Mouse (Mus musculus) hindbrain, embryonic 15.5 days (tissue): ENCODE measurements at regions not wholly inside any gene's neighbourhood (a gene's known extent, or its start where the extent isn't known, plus 50 kb on each side); places are given as distances from the start of the nearest gene placed in this dataset.

Experiments used
- ATAC-seq: fragments of 200-750 bp; cut with Nextera tagmentation; 2 replicates; pipeline ENCODE4 v1.8.0; 2017; ENCODE audit warnings: low read depth, moderate number of reproducible peaks, moderate TSS enrichment; ENCODE audit not compliant: low FRiP score
- H3K27ac ChIP-seq: fragments of 300-500 bp; sonication (generic); replicated peaks from 2 replicates; pipeline ENCODE4 v1.5.1; 2015; ENCODE audit warnings: mild to moderate bottlenecking, inconsistent platforms
- H3K27me3 ChIP-seq: fragments of 300-500 bp; sonication (generic); 2 replicates; pipeline ENCODE4 v1.6.1; 2015; ENCODE audit warnings: control low read depth, inconsistent platforms
- H3K36me3 ChIP-seq: fragments of 300-500 bp; sonication (generic); 2 replicates; pipeline ENCODE4 v1.6.1; 2015; ENCODE audit warnings: control low read depth, inconsistent platforms
- H3K4me1 ChIP-seq: fragments of 300-500 bp; sonication (generic); replicated peaks from 2 replicates; pipeline ENCODE4 v1.6.1; 2015; ENCODE audit warnings: control low read depth, inconsistent platforms
- H3K4me2 ChIP-seq: fragments of 300-500 bp; sonication (generic); 2 replicates; pipeline ENCODE4 v1.6.1; 2015; ENCODE audit warnings: moderate library complexity, mild to moderate bottlenecking, inconsistent platforms
- H3K4me3 ChIP-seq: fragments of 300-500 bp; sonication (generic); 2 replicates; pipeline ENCODE4 v1.5.1; 2015; ENCODE audit warnings: mild to moderate bottlenecking, inconsistent platforms
- H3K9ac ChIP-seq: fragments of 300-500 bp; sonication (generic); 2 replicates; pipeline ENCODE4 v1.6.1; 2015; ENCODE audit warnings: inconsistent platforms
- H3K9me3 ChIP-seq: fragments of 300-500 bp; sonication (generic); 2 replicates; pipeline ENCODE4 v1.6.1; 2016; ENCODE audit warnings: control low read depth, inconsistent platforms
- WGBS: fragments of 180-500 bp; shearing (Covaris S2); methylation state at CpG from one replicate; pipeline ENCODE4 v1.1.7; 2015; 5-methylcytosine and 5-hydroxymethylcytosine counted together

GRCm38 (mm10) chr11:19730747-19731146, 193.4 kb upstream of the Spred2 start:
- no peak for ATAC-seq
- Histone ChIP-seq H3K4me3 (no peak overlapping the region), H3K27me3 (no peaks in the 10 kb centered on the region), H3K27ac (no peak overlapping the region), H3K4me2 (no peak overlapping the region), H3K9me3 (no peaks in the 10 kb centered on the region), H3K36me3 (no peaks in the 10 kb centered on the region), H3K4me1 (no peaks in the 10 kb centered on the region), H3K9ac (no peak overlapping the region)
- WGBS: 78% methylated on average over 5 of the region's 5 CpGs

GRCm38 (mm10) chr11:19736076-19736475, 188.1 kb upstream of the Spred2 start:
- no peaks in the 10 kb centered on the region for H3K27me3 ChIP-seq
- WGBS: 94% methylated on average over 7 of the region's 7 CpGs
- H3K4me2 ChIP-seq: no peak overlapping the region

GRCm38 (mm10) chr11:19736926-19737325, 187.2 kb upstream of the Spred2 start:
- no peak overlapping the region for H3K27ac ChIP-seq
- 61% methylated on average over 7 of the region's 7 CpGs for WGBS

More at GRCm38 (mm10) chr11:19736076-19736475, 188.1 kb upstream of the Spred2 start:
- no peaks in the 10 kb centered on the region for H3K9me3 ChIP-seq
- ATAC-seq: no peak
- H3K4me1 ChIP-seq: no peaks in the 10 kb centered on the region
- H3K9ac ChIP-seq: no peak overlapping the region
- no peak overlapping the region for H3K27ac ChIP-seq
- no peak overlapping the region for H3K4me3 ChIP-seq
- H3K36me3 ChIP-seq: no peaks in the 10 kb centered on the region

GRCm38 (mm10) chr11:19737331-19737730, 186.8 kb upstream of the Spred2 start:
- Histone ChIP-seq H3K9me3 (no peaks in the 10 kb centered on the region), H3K4me2 (no peak overlapping the region), H3K9ac (no peak overlapping the region), H3K4me1 (no peaks in the 10 kb centered on the region), H3K4me3 (no peak overlapping the region), H3K27me3 (no peaks in the 10 kb centered on the region), H3K27ac (no peak overlapping the region), H3K36me3 (no peaks in the 10 kb centered on the region)
- 76% methylated on average over 5 of the region's 5 CpGs for WGBS
- ATAC-seq: no peak

More at GRCm38 (mm10) chr11:19736926-19737325, 187.2 kb upstream of the Spred2 start:
- no peaks in the 10 kb centered on the region for H3K27me3 ChIP-seq
- no peaks in the 10 kb centered on the region for H3K36me3 ChIP-seq
- H3K4me2 ChIP-seq: no peak overlapping the region
- no peaks in the 10 kb centered on the region for H3K9me3 ChIP-seq
- no peaks in the 10 kb centered on the region for H3K4me1 ChIP-seq
- no peak for ATAC-seq
- no peak overlapping the region for H3K4me3 ChIP-seq
- no peak overlapping the region for H3K9ac ChIP-seq

GRCm38 (mm10) chr11:19737807-19738206, 186.4 kb upstream of the Spred2 start:
- H3K4me2 ChIP-seq: no peak overlapping the region
- H3K27me3 ChIP-seq: no peaks in the 10 kb centered on the region
- no peak overlapping the region for H3K9ac ChIP-seq
- no peaks in the 10 kb centered on the region for H3K9me3 ChIP-seq
- 64% methylated on average over 5 of the region's 5 CpGs for WGBS
- no peaks in the 10 kb centered on the region for H3K36me3 ChIP-seq
- no peak overlapping the region for H3K27ac ChIP-seq
- no peaks in the 10 kb centered on the region for H3K4me1 ChIP-seq
- no peak for ATAC-seq
- H3K4me3 ChIP-seq: no peak overlapping the region

- H3K4me1 ChIP-seq: no peaks in the 10 kb centered on the region
- 58% methylated on average over 9 of the region's 9 CpGs for WGBS
- no peak overlapping the region for H3K27ac ChIP-seq
- no peak overlapping the region for H3K9ac ChIP-seq
- H3K4me3 ChIP-seq: no peak overlapping the region
- H3K9me3 ChIP-seq: no peaks in the 10 kb centered on the region
- no peak for ATAC-seq
- no peaks in the 10 kb centered on the region for H3K27me3 ChIP-seq
- H3K4me2 ChIP-seq: no peak overlapping the region
- no peaks in the 10 kb centered on the region for H3K36me3 ChIP-seq
Measured at GRCm38 (mm10) chr11:19739527-19740151, 184.5 kb upstream of the Spred2 start.

DNA sequence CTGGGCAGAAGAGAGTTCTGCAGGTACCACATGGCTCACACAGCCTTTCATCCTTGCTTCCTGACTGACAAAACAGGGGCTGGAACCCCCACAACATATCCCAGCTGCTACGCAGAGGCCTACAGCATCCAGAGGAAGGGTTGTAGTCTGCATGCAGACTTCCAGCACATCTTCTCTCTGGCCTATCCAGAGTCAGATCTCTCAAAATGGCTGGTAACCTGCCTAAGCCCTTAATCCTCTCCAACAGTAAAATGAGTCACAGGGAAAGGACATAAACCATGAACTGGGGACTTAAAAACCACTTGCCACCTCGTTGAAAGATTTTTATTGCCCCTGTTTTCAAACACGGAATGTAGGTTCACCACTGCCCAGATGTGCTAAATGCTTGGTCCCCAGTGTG, 183.6 kb upstream of the Spred2 start:
- no peak for ATAC-seq
- H3K4me3 ChIP-seq: no peak overlapping the region
- 90% methylated on average over 3 of the region's 3 CpGs for WGBS

DNA sequence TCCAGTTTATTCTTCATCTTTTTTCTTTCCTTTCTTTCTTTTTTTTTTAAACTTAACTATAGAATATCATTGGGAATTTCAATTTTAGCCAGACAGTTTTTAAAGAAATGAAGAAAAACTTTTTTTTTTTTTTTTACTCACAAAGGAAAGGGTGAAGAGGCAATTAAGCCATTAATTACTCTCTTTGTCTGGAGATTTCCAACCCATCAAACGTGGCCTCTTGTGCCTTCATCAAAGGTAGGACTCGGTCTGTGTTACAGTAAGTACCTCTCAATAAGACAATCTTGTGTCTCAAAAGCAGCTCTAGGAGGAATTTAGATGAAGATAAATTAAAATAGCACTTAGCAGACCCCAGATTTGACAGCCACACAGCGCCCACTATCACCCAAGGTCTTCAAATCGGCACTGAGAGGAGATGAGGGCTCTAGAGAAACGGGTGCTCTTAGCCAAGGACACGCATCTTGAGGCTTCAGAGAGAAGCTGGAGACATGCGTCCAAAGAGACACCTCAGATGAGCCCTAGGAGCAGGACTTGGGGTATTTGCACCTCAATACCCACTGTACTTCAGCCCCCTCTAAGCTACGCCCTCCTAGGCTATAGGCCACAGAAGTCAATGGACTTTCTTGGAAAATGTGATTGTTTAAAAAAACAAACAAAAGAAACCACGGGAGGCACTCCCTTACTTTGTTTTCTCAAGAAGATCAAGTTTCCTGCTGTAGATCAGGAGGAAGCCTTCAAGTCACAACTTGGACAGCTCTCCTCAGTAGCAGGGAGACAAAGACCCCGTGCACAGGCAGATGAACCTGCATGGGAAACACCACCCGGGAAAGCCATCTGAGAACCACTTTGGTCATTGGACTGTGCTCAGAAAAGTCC, 176.8 kb upstream of the Spred2 start:
- ATAC-seq: no peak
- Histone ChIP-seq H3K27me3 (no peaks in the 10 kb centered on the region), H3K27ac (no peak overlapping the region)

More for the DNA sequence above, 183.6 kb upstream of the Spred2 start:
- H3K27ac ChIP-seq: no peak overlapping the region
- no peaks in the 10 kb centered on the region for H3K27me3 ChIP-seq
- H3K4me1 ChIP-seq: no peaks in the 10 kb centered on the region
- no peak overlapping the region for H3K9ac ChIP-seq
- no peak overlapping the region for H3K4me2 ChIP-seq
- no peaks in the 10 kb centered on the region for H3K9me3 ChIP-seq
- no peaks in the 10 kb centered on the region for H3K36me3 ChIP-seq

GRCm38 (mm10) chr11:19747973-19748559, 176.1 kb upstream of the Spred2 start:
- no peak overlapping the region for H3K4me2 ChIP-seq
- H3K4me3 ChIP-seq: no peak overlapping the region
- WGBS: 61% methylated on average over 14 of the region's 14 CpGs
- no peak overlapping the region for H3K27ac ChIP-seq
- no peaks in the 10 kb centered on the region for H3K27me3 ChIP-seq
- ATAC-seq: no peak
- no peaks in the 10 kb centered on the region for H3K4me1 ChIP-seq
- H3K9me3 ChIP-seq: no peaks in the 10 kb centered on the region
- no peak overlapping the region for H3K9ac ChIP-seq
- no peaks in the 10 kb centered on the region for H3K36me3 ChIP-seq

More for the DNA sequence above, 176.8 kb upstream of the Spred2 start:
- H3K4me3 ChIP-seq: no peak overlapping the region
- WGBS: 56% methylated on average over 11 of the region's 11 CpGs
- no peaks in the 10 kb centered on the region for H3K4me1 ChIP-seq
- no peaks in the 10 kb centered on the region for H3K9me3 ChIP-seq
- no peaks in the 10 kb centered on the region for H3K36me3 ChIP-seq
- no peak overlapping the region for H3K4me2 ChIP-seq
- no peak overlapping the region for H3K9ac ChIP-seq

- no peak overlapping the region for H3K9ac ChIP-seq
- no peaks in the 10 kb centered on the region for H3K27me3 ChIP-seq
- H3K4me3 ChIP-seq: no peak overlapping the region
- no peak overlapping the region for H3K4me2 ChIP-seq
- no peak overlapping the region for H3K27ac ChIP-seq
- H3K36me3 ChIP-seq: no peaks in the 10 kb centered on the region
- no peaks in the 10 kb centered on the region for H3K9me3 ChIP-seq
- no peak for ATAC-seq
- peaks cover 12% of the 10 kb centered on the region for H3K4me1 ChIP-seq
- WGBS: 72% methylated on average over 4 of the region's 4 CpGs
Measured at GRCm38 (mm10) chr11:19758892-19759291, 165.3 kb upstream of the Spred2 start.

GRCm38 (mm10) chr11:19760861-19761693, 163.1 kb upstream of the Spred2 start:
- Histone ChIP-seq H3K9me3 (no peaks in the 10 kb centered on the region), H3K36me3 (no peaks in the 10 kb centered on the region), H3K4me2 (peak overlapping the region; percentile 48), H3K9ac (no peak overlapping the region), H3K27ac (peak overlapping the region; percentile 31), H3K4me3 (peak overlapping the region; percentile 26), H3K4me1 (peaks cover 12% of the 10 kb centered on the region), H3K27me3 (no peaks in the 10 kb centered on the region)
- WGBS: 10% methylated on average over 16 of the region's 16 CpGs
- ATAC-seq: peak; percentile 57; the same call in 1 of the 2 replicates
